Mouse (Mus musculus): ENCODE measurements around the gene Nxph1.

DNA sequence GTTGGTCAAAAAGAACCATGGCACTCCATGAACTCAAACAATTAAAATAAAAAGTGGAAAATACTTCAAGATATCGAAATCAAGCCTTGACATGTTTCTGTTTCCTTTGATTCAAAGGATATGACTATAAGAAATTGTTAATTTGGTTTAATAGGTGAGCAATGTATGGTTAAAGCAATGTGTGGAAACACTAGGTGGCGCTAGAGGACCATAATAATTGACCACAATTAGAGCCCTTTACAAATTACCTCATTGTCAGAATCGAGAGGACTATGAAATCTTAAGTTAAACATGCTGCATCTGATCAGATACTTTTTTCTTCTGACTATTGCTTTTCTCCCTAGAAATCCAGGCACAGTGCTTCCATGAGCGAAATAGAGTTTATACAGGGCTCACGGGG lies 12.5 kb upstream of the Nxph1 start:
- TF ChIP-seq CTCF (IDR thresholded peaks at IDR 0.05; ENCODE audit: low read depth), result peak; percentile 84
- TF ChIP-seq EP300 (optimal IDR thresholded peaks at IDR 0.05), result no peak
